Mouse (Mus musculus) ES-Bruce4 (cell line): ENCODE results near the gene Dhrs2.

ENCODE experiments used
- EP300 ChIP-seq: IDR thresholded peaks from 2 replicates; pipeline ENCODE4 v1.6.1; 2011; ENCODE audit warnings: low read depth, low read length; ENCODE audit not compliant: insufficient read depth
- POLR2A ChIP-seq: IDR thresholded peaks from one replicate; pipeline ENCODE4 v1.8.1; 2011; ENCODE audit warnings: low read length; ENCODE audit not compliant: insufficient read depth

DNA sequence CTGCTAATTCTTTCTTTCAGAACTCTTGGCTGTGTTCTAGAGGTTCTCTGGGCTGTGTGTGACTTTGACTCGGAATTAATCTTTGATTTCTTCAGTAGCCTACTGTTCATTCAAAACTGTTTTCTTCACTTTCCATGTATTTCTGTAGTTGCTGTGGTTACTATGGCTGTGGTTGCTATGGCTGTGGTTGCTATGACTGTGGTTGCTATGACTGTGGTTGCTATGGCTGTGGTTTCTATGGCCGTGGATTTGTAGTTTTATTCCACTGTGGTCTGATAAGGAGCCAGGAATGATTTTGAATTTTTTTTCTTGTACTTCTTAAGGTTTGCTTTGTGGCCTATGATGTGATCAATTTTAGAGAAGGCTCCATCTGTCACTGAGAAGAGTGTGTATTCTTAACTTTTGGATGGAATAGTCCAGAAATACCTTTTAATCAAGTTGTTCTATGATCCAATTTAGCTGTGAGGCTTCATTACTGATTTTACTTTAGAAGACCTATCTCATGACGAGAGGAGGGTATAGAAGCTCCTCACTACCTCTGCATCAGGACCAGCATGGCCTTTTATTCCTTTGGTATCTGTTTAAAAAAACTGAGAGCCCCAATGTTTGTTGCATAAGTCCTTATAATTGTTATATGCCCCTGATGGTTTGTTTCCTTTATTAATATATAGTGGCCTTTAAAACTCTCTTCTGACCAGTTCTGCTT is 16.6 kb upstream of the Dhrs2 start:
- no peak for TF ChIP-seq EP300
- no peak for TF ChIP-seq POLR2A
